Mouse (Mus musculus) embryonic facial prominence, embryonic 13.5 days (tissue): ENCODE measurements around the gene Lzts2. TPM values are rescaled to one million over a fixed set of nuclear protein-coding genes. Genes with fewer than 3 reads are reported as not detected.

Source experiments
- ATAC-seq: fragments of 200-750 bp; cut with Nextera tagmentation; 2 replicates; pipeline ENCODE4 v1.8.0; 2017; ENCODE audit warnings: low read depth; ENCODE audit not compliant: insufficient number of reproducible peaks, insufficient read depth, low FRiP score, low TSS enrichment
- H3K27ac ChIP-seq: fragments of 300-500 bp; sonication (generic); 2 replicates; pipeline ENCODE4 v1.5.1; 2015; ENCODE audit warnings: moderate library complexity, mild to moderate bottlenecking, inconsistent platforms
- H3K27me3 ChIP-seq: fragments of 300-500 bp; sonication (generic); 2 replicates; pipeline ENCODE4 v1.6.1; 2015; ENCODE audit warnings: mild to moderate bottlenecking, inconsistent platforms
- H3K36me3 ChIP-seq: fragments of 300-500 bp; sonication (generic); 2 replicates; pipeline ENCODE4 v1.6.1; 2015; ENCODE audit warnings: mild to moderate bottlenecking, inconsistent platforms
- H3K4me1 ChIP-seq: fragments of 300-500 bp; sonication (generic); 2 replicates; pipeline ENCODE4 v1.6.1; 2015; ENCODE audit warnings: inconsistent platforms
- H3K4me2 ChIP-seq: fragments of 300-500 bp; sonication (generic); 2 replicates; pipeline ENCODE4 v1.6.1; 2015; ENCODE audit warnings: moderate library complexity, mild to moderate bottlenecking, inconsistent platforms
- H3K4me3 ChIP-seq: fragments of 300-500 bp; sonication (generic); 2 replicates; pipeline ENCODE4 v1.5.1; 2015; ENCODE audit warnings: mild to moderate bottlenecking, inconsistent platforms
- H3K9ac ChIP-seq: fragments of 300-500 bp; sonication (generic); 2 replicates; pipeline ENCODE4 v1.6.1; 2015; ENCODE audit warnings: mild to moderate bottlenecking, inconsistent platforms
- H3K9me3 ChIP-seq: fragments of 300-500 bp; sonication (generic); 2 replicates; pipeline ENCODE4 v1.6.1; 2016; ENCODE audit warnings: inconsistent platforms
- WGBS: fragments of 180-500 bp; shearing (Covaris S2); methylation state at CpG from one replicate; pipeline ENCODE4 v1.1.7; 2015; ENCODE audit warnings: mixed read lengths; 5-methylcytosine and 5-hydroxymethylcytosine counted together
- polyA plus RNA-seq: library from polyadenylated mRNA; unstranded; fragments of >200 nt; fragmentation: Nextera tagmentation; extraction: Ambion mirVana; gene quantifications from 2 replicates; pipeline ENCODE4 v1.2.1, GENCODE M21; 2015

Gene Lzts2
- polyA plus RNA-seq, 1 experiment from 2014 or later, result 73.3 TPM

GRCm38 (mm10) chr19:45056908-45057698 is 42.9 kb downstream of the Lzts2 start:
- Histone ChIP-seq H3K9ac (peak overlapping the region; percentile 92), H3K4me3 (peak overlapping the region; percentile 62), H3K27ac (peak overlapping the region; percentile 98), H3K36me3 (peaks cover 23% of the 10 kb centered on the region), H3K4me2 (peak overlapping the region; percentile 77), H3K27me3 (no peaks in the 10 kb centered on the region), H3K4me1 (peaks cover 35% of the 10 kb centered on the region), H3K9me3 (no peaks in the 10 kb centered on the region)
- 69% methylated on average over 7 of the region's 7 CpGs for WGBS
- no peak for ATAC-seq

GRCm38 (mm10) chr19:45057724-45058112 is 43.5 kb downstream of the Lzts2 start:
- peak overlapping the region; percentile 77 for H3K4me2 ChIP-seq
- peak overlapping the region; percentile 92 for H3K9ac ChIP-seq
- no peak for ATAC-seq
- H3K4me1 ChIP-seq, result peaks cover 35% of the 10 kb centered on the region
- peak overlapping the region; percentile 62 for H3K4me3 ChIP-seq
- WGBS, result 39% methylated on average over 7 of the region's 7 CpGs
- peak overlapping the region; percentile 98 for H3K27ac ChIP-seq
- H3K9me3 ChIP-seq, result no peaks in the 10 kb centered on the region
- H3K27me3 ChIP-seq, result no peaks in the 10 kb centered on the region
- H3K36me3 ChIP-seq, result peaks cover 17% of the 10 kb centered on the region

- peak; percentile 88 for ATAC-seq
- H3K4me3 ChIP-seq, result peak overlapping the region; percentile 62
- peaks cover 35% of the 10 kb centered on the region for H3K4me1 ChIP-seq
- under 1% methylated on average over 34 of the region's 34 CpGs for WGBS
- H3K36me3 ChIP-seq, result peaks cover 11% of the 10 kb centered on the region
- H3K9me3 ChIP-seq, result no peaks in the 10 kb centered on the region
- peak overlapping the region; percentile 98 for H3K27ac ChIP-seq
- peak overlapping the region; percentile 92 for H3K9ac ChIP-seq
- H3K27me3 ChIP-seq, result no peaks in the 10 kb centered on the region
- peak overlapping the region; percentile 77 for H3K4me2 ChIP-seq
Measured at GRCm38 (mm10) chr19:45058113-45058839, 44.1 kb downstream of the Lzts2 start.

- WGBS, result under 1% methylated on average over 14 of the region's 14 CpGs
- Histone ChIP-seq H3K27ac (peak overlapping the region; percentile 98), H3K27me3 (peaks cover 3% of the 10 kb centered on the region), H3K4me1 (peaks cover 35% of the 10 kb centered on the region), H3K9ac (peak overlapping the region; percentile 92), H3K4me2 (peak overlapping the region; percentile 77), H3K4me3 (peak overlapping the region; percentile 62), H3K36me3 (peaks cover 6% of the 10 kb centered on the region; the same call in 1 of the 2 replicates), H3K9me3 (no peaks in the 10 kb centered on the region)
- ATAC-seq, result no peak
Measured at GRCm38 (mm10) chr19:45058841-45059240, 44.6 kb downstream of the Lzts2 start.

GRCm38 (mm10) chr19:45063565-45064292 is 49.5 kb downstream of the Lzts2 start:
- no peaks in the 10 kb centered on the region for H3K36me3 ChIP-seq
- 44% methylated on average over 20 of the region's 20 CpGs for WGBS
- peaks cover 7% of the 10 kb centered on the region; the same call in 1 of the 2 replicates for H3K4me1 ChIP-seq
- H3K27me3 ChIP-seq, result peaks cover 52% of the 10 kb centered on the region
- H3K27ac ChIP-seq, result no peak overlapping the region
- H3K4me2 ChIP-seq, result peak overlapping the region; percentile 16
- H3K4me3 ChIP-seq, result no peak overlapping the region
- no peak for ATAC-seq
- 0 out of 2 replicates have a peak, but pooled peaks cover 3% of the 10 kb centered on the region for H3K9me3 ChIP-seq
- 0 out of 2 replicates have a peak overlapping the region, but pooled peaks have one; percentile 40 for H3K9ac ChIP-seq

GRCm38 (mm10) chr19:45065226-45065625 is 51.0 kb downstream of the Lzts2 start:
- WGBS, result 5% methylated on average over 21 of the region's 21 CpGs
- H3K9ac ChIP-seq, result no peak overlapping the region
- no peak overlapping the region for H3K4me3 ChIP-seq
- H3K36me3 ChIP-seq, result no peaks in the 10 kb centered on the region
- peaks cover 63% of the 10 kb centered on the region for H3K27me3 ChIP-seq
- no peak for ATAC-seq
- H3K4me2 ChIP-seq, result 0 out of 2 replicates have a peak overlapping the region, but pooled peaks have one; percentile 3
- H3K27ac ChIP-seq, result no peak overlapping the region
- H3K4me1 ChIP-seq, result 0 out of 2 replicates have a peak, but pooled peaks cover 3% of the 10 kb centered on the region
- H3K9me3 ChIP-seq, result 0 out of 2 replicates have a peak, but pooled peaks cover 3% of the 10 kb centered on the region

GRCm38 (mm10) chr19:45067170-45067569 is 53.0 kb downstream of the Lzts2 start:
- WGBS, result 12% methylated on average over 17 of the region's 17 CpGs
- peaks cover 67% of the 10 kb centered on the region for H3K27me3 ChIP-seq

GRCm38 (mm10) chr19:45067758-45068510 is 53.7 kb downstream of the Lzts2 start:
- H3K36me3 ChIP-seq, result no peaks in the 10 kb centered on the region
- WGBS, result 75% methylated on average over 7 of the region's 7 CpGs
- H3K4me2 ChIP-seq, result no peak overlapping the region

More at GRCm38 (mm10) chr19:45067170-45067569, 53.0 kb downstream of the Lzts2 start:
- Histone ChIP-seq H3K4me2 (no peak overlapping the region), H3K36me3 (no peaks in the 10 kb centered on the region), H3K4me3 (no peak overlapping the region), H3K9me3 (0 out of 2 replicates have a peak, but pooled peaks cover 3% of the 10 kb centered on the region), H3K4me1 (0 out of 2 replicates have a peak, but pooled peaks cover 3% of the 10 kb centered on the region), H3K27ac (no peak overlapping the region), H3K9ac (no peak overlapping the region)
- ATAC-seq, result no peak

GRCm38 (mm10) chr19:45073871-45074542 is 59.8 kb downstream of the Lzts2 start:
- WGBS, result 9% methylated on average over 20 of the region's 20 CpGs
- Histone ChIP-seq H3K27me3 (peaks cover 57% of the 10 kb centered on the region), H3K9ac (peak overlapping the region; percentile 89), H3K4me2 (peak overlapping the region; percentile 94), H3K4me1 (peaks cover 41% of the 10 kb centered on the region), H3K4me3 (peak overlapping the region; percentile 66), H3K9me3 (no peaks in the 10 kb centered on the region), H3K36me3 (no peaks in the 10 kb centered on the region), H3K27ac (peak overlapping the region; percentile 97)
- no peak for ATAC-seq

More at GRCm38 (mm10) chr19:45067758-45068510, 53.7 kb downstream of the Lzts2 start:
- Histone ChIP-seq H3K9ac (no peak overlapping the region), H3K27me3 (peaks cover 68% of the 10 kb centered on the region), H3K9me3 (0 out of 2 replicates have a peak, but pooled peaks cover 3% of the 10 kb centered on the region), H3K27ac (no peak overlapping the region), H3K4me3 (no peak overlapping the region), H3K4me1 (0 out of 2 replicates have a peak, but pooled peaks cover 3% of the 10 kb centered on the region)
- ATAC-seq, result no peak
